Mouse (Mus musculus) heart, embryonic 12.5 days (tissue): ENCODE measurements at regions not wholly inside any gene's neighbourhood (a gene's known extent, or its start where the extent isn't known, plus 50 kb on each side); places are given as distances from the start of the nearest gene placed in this dataset.

Experiments used
- ATAC-seq: fragments of 200-750 bp; cut with Nextera tagmentation; 2 replicates; pipeline ENCODE4 v1.8.0; 2017; ENCODE audit warnings: moderate TSS enrichment, moderate library complexity; ENCODE audit not compliant: insufficient number of reproducible peaks, low FRiP score
- H3K27ac ChIP-seq: fragments of 300-500 bp; sonication (generic); 2 replicates; pipeline ENCODE4 v1.5.1; 2016; ENCODE audit warnings: mild to moderate bottlenecking, moderate library complexity; ENCODE audit not compliant: poor library complexity, severe bottlenecking
- H3K27me3 ChIP-seq: fragments of 300-500 bp; sonication (generic); replicated peaks from 2 replicates; pipeline ENCODE4 v1.6.1; 2016; ENCODE audit warnings: mild to moderate bottlenecking, moderate library complexity
- H3K36me3 ChIP-seq: fragments of 300-500 bp; sonication (generic); 2 replicates; pipeline ENCODE4 v1.6.1; 2016; ENCODE audit warnings: mild to moderate bottlenecking, moderate library complexity
- H3K4me1 ChIP-seq: fragments of 300-500 bp; sonication (generic); replicated peaks from 2 replicates; pipeline ENCODE4 v1.6.1; 2016; ENCODE audit warnings: mild to moderate bottlenecking
- H3K4me2 ChIP-seq: fragments of 300-500 bp; sonication (generic); 2 replicates; pipeline ENCODE4 v1.6.1; 2016; ENCODE audit warnings: mild to moderate bottlenecking, moderate library complexity
- H3K4me3 ChIP-seq: fragments of 300-500 bp; sonication (generic); 2 replicates; pipeline ENCODE4 v1.5.1; 2016; ENCODE audit warnings: mild to moderate bottlenecking
- H3K9ac ChIP-seq: fragments of 300-500 bp; sonication (generic); 2 replicates; pipeline ENCODE4 v1.6.1; 2016; ENCODE audit warnings: mild to moderate bottlenecking, moderate library complexity
- H3K9me3 ChIP-seq: fragments of 300-500 bp; sonication (generic); replicated peaks from 2 replicates; pipeline ENCODE4 v1.6.1; 2016; ENCODE audit warnings: mild to moderate bottlenecking, moderate library complexity
- WGBS: fragments of 180-500 bp; shearing (Covaris S2); methylation state at CpG from one replicate; pipeline ENCODE4 v1.1.7; 2016; 5-methylcytosine and 5-hydroxymethylcytosine counted together

DNA sequence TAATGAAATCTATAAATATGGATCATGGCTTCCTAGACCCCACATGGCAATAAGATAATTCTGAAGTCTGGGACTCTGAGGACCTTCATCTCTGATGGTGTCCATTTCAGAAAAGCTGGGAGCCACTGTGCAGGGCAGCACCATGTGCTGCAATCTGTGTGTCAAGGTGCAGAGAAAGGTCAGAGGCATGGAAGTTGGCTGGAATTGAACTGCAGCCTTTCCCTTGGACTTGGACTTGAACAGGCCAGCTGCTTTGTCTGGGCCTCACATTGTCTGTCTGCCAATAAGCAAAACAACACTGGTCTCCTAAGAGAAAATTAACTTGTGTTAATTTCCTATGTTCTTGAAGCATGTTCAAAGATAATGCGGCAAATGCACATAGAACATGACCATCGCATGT lies 681.0 kb downstream of the Cypt12 start:
- no peaks in the 10 kb centered on the region for H3K9me3 ChIP-seq
- 93% methylated on average over 2 of the region's 2 CpGs for WGBS
- H3K4me3 ChIP-seq = no peak overlapping the region
- no peak overlapping the region for H3K4me2 ChIP-seq
- H3K27ac ChIP-seq = no peak overlapping the region
- H3K36me3 ChIP-seq = no peaks in the 10 kb centered on the region
- H3K9ac ChIP-seq = no peak overlapping the region
- H3K4me1 ChIP-seq = peaks cover 2% of the 10 kb centered on the region
- no peaks in the 10 kb centered on the region for H3K27me3 ChIP-seq
- no peak for ATAC-seq

DNA sequence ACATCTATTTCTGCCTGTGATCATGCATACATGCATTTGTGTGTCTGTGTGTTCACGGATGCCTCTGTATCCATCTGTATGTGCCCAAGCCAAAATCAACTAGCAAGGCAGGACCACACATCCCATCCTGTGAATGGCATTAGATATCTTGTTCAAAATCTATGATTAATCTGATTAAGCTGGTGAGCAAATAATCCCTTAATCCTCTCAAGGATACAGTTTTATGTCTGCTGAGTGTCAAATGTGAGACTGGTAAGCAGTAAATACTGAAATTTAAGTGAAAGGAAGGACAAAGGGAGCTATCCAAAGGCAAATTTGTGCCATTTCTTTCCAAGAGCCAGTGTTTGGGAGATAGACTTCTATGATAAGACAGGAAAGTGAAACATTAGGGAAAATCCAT lies 683.4 kb downstream of the Cypt12 start:
- H3K36me3 ChIP-seq = no peaks in the 10 kb centered on the region
- H3K4me2 ChIP-seq = no peak overlapping the region
- H3K9me3 ChIP-seq = no peaks in the 10 kb centered on the region
- H3K27me3 ChIP-seq = no peaks in the 10 kb centered on the region
- H3K9ac ChIP-seq = no peak overlapping the region
- no peak overlapping the region for H3K27ac ChIP-seq
- no peak overlapping the region for H3K4me3 ChIP-seq
- 79% methylated on average over 1 of the region's 1 CpGs for WGBS
- ATAC-seq = no peak
- H3K4me1 ChIP-seq = no peaks in the 10 kb centered on the region

DNA sequence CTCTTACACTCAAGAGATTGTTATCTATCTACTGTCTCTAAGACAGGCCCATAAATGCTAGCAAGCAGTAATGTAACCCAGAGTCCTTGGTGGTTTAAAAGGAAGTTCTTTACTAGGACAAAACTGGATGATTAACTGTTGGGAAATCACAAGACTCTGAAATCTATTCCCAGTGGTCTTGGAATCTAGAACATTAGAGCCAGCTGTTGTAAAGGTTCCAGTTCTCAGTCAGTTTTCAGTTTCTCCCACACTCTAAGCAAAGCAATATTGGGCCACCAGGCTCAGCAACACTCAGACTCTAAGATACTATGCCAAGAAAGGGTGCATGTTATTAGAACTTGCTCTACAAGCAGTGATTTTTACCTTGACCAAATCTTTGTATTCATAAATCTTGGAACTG lies 686.6 kb downstream of the Cypt12 start:
- no peak overlapping the region for H3K27ac ChIP-seq
- H3K9ac ChIP-seq = no peak overlapping the region
- H3K27me3 ChIP-seq = no peaks in the 10 kb centered on the region
- no peak overlapping the region for H3K4me2 ChIP-seq
- ATAC-seq = no peak
- H3K9me3 ChIP-seq = no peaks in the 10 kb centered on the region
- no peak overlapping the region for H3K4me3 ChIP-seq
- H3K4me1 ChIP-seq = no peaks in the 10 kb centered on the region
- no peaks in the 10 kb centered on the region for H3K36me3 ChIP-seq

DNA sequence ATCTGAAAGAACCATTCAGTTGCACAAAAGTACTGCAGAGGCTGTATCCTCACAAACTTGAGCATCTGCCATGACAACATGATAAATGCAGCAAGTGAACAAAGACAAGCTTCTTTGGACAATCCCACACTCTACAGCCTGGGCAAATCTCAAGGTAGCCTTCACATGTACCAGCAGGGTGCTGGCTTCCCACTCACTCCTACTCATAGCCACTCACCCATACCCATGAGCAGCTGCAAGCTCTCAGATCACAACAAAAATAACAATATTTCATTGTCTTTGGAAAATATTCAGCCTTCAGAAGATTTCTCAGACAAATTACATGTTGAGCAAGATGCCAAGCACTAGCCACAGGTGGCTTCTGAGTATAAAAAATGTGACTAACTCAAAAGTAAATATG lies 689.3 kb downstream of the Cypt12 start:
- H3K4me1 ChIP-seq = no peaks in the 10 kb centered on the region
- no peak overlapping the region for H3K4me2 ChIP-seq
- no peak overlapping the region for H3K27ac ChIP-seq
- ATAC-seq = no peak
- H3K36me3 ChIP-seq = no peaks in the 10 kb centered on the region
- H3K9ac ChIP-seq = no peak overlapping the region
- H3K9me3 ChIP-seq = no peaks in the 10 kb centered on the region
- no peak overlapping the region for H3K4me3 ChIP-seq
- H3K27me3 ChIP-seq = no peaks in the 10 kb centered on the region

DNA sequence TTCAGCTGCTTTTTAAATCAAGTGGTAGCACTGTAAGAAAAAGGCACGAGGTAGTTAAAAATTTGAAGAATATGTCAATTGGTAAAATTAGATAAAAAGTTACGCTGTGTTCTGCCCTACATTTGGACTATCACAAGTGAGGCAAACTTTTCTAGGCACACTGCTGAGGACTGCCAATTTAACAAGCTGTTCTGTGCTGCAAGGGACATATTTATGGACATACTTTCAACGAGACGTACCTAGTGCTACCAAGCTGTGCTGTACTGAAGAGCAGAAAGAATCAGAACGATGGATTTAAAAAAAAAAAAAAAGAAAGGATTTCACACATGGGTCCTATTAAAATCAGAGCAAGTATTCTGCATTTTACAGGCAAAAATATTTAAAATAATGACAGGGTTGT lies 692.1 kb downstream of the Cypt12 start:
- Histone ChIP-seq H3K4me3 (no peak overlapping the region), H3K36me3 (no peaks in the 10 kb centered on the region), H3K4me2 (no peak overlapping the region), H3K27me3 (no peaks in the 10 kb centered on the region), H3K27ac (no peak overlapping the region), H3K4me1 (no peaks in the 10 kb centered on the region), H3K9me3 (no peaks in the 10 kb centered on the region), H3K9ac (no peak overlapping the region)
- WGBS = 83% methylated on average over 5 of the region's 5 CpGs
- ATAC-seq = no peak

DNA sequence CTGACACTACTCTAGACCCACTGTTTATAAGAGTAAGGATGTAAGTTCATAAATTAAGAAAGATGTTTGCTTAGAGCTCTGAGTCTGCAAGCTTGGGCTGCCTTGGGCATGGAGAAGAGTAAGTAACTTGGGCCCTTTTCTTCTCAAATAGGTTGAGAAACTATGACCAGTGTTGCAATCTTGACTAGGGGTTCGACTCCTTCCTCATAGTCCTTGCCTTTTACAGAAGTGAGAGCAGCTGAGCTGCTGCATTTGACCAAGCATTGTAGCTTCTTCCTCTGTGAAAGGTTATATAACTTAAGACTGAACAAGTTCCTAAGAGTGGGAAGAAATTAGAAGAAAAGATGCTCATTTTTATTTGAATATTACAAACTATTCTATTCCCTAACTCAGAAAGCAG lies 693.5 kb downstream of the Cypt12 start:
- Histone ChIP-seq H3K9ac (no peak overlapping the region), H3K4me3 (no peak overlapping the region), H3K36me3 (no peaks in the 10 kb centered on the region), H3K9me3 (no peaks in the 10 kb centered on the region), H3K27ac (no peak overlapping the region), H3K4me2 (no peak overlapping the region), H3K27me3 (no peaks in the 10 kb centered on the region), H3K4me1 (no peaks in the 10 kb centered on the region)
- ATAC-seq = no peak
- 67% methylated on average over 1 of the region's 1 CpGs for WGBS

DNA sequence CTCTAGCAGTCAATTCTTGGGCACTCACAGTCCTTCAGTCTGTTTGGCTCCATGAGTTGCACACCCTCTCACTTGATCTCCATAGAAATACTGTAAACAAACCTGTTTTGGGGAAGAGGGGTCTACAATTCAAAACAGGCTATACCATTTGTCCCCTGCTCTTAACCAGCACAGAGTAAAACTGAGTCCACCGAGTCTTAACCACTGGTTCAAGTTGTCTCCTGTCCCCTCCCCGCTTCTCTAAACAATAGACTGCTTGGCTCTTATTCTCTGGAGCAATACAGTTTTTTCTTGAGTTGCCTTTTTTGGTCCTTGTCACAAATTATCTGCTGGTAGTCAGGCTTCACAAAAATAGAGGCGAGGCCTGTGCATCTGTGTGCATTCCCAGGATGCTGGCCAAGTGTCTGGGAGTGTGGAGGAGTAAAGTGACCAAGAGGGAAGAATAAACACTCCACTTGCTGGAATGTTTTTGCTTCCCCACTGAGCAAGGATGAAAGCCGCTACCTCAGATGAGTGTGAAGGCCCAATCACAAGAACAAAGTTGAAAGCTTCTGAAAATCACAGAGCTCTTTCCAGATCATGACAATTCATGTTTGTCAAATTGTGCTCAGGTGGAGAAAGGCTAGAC lies 695.3 kb downstream of the Cypt12 start:
- Histone ChIP-seq H3K4me3 (no peak overlapping the region), H3K27ac (no peak overlapping the region), H3K4me2 (no peak overlapping the region), H3K9ac (no peak overlapping the region), H3K36me3 (no peaks in the 10 kb centered on the region), H3K4me1 (no peaks in the 10 kb centered on the region), H3K9me3 (no peaks in the 10 kb centered on the region), H3K27me3 (no peaks in the 10 kb centered on the region)
- WGBS = 66% methylated on average over 4 of the region's 4 CpGs
- ATAC-seq = no peak

DNA sequence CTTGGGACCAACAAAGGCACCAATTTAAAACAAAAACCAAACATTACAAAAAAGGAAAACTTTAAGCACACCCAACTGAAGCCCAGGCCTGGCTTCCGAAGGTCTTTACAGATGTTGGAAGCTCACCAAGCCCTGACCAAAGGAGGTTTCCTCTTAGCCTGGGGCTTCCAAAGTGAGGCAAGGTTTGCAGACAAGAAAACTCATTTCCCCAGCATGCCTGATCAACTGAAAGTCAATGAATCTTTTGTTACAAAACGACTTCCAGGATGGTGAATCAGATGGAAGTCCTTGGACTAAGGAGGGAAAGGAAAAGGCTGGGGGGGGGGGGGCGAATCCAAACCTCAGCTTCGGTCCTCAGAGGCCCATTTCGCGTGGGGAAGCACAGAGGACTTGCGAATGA lies 697.3 kb downstream of the Cypt12 start:
- ATAC-seq = no peak
- H3K4me1 ChIP-seq = no peaks in the 10 kb centered on the region
- H3K36me3 ChIP-seq = no peaks in the 10 kb centered on the region
- H3K9me3 ChIP-seq = no peaks in the 10 kb centered on the region
- 70% methylated on average over 7 of the region's 7 CpGs for WGBS
- no peak overlapping the region for H3K4me3 ChIP-seq
- H3K9ac ChIP-seq = no peak overlapping the region
- H3K27me3 ChIP-seq = no peaks in the 10 kb centered on the region
- no peak overlapping the region for H3K4me2 ChIP-seq
- H3K27ac ChIP-seq = no peak overlapping the region

DNA sequence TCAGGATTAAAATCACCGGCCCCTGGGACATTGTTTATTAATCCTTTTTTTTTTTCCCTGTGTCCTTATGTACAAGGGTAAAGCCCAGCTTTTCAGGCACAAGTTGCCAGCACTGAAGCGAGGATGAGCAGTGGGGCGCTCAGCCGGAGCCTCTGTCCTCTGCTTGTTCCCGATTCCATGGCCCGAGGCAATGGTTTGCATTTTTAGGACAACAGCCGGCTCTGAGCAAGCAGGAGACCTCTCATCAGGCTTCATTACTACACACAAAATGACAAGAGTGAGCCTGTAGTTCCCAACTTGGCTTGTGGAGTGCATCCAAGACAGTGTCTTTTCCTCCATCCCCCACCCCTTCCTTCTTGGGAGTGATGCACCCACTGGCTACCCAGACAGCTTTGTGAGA lies 697.7 kb downstream of the Cypt12 start:
- Histone ChIP-seq H3K9me3 (no peaks in the 10 kb centered on the region), H3K9ac (no peak overlapping the region), H3K4me1 (no peaks in the 10 kb centered on the region), H3K36me3 (no peaks in the 10 kb centered on the region), H3K27ac (no peak overlapping the region), H3K27me3 (no peaks in the 10 kb centered on the region), H3K4me2 (no peak overlapping the region), H3K4me3 (no peak overlapping the region)
- 77% methylated on average over 7 of the region's 7 CpGs for WGBS
- ATAC-seq = no peak

DNA sequence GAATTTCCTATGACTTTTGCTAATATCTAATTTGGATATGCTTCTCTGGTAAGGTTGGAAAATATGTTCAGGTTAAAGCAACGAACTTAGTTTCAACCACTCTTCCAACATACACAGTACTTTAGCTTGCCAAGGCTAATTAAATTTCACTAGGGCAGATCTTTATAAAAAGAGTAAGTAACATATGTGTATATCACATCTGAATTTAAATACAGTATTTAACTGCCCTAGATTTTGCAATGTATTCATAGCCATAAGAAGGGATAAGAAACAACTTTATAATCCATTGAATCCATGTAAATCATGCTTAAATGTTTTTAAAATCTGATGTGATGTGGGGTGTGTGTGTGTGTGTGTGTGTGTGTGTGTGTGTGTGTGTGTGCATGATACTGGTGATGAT lies 705.3 kb downstream of the Cypt12 start:
- Histone ChIP-seq H3K4me1 (no peaks in the 10 kb centered on the region), H3K27me3 (no peaks in the 10 kb centered on the region), H3K36me3 (no peaks in the 10 kb centered on the region), H3K9me3 (no peaks in the 10 kb centered on the region), H3K4me3 (no peak overlapping the region), H3K4me2 (no peak overlapping the region), H3K27ac (no peak overlapping the region), H3K9ac (no peak overlapping the region)
- no peak for ATAC-seq
- WGBS = 66% methylated on average over 1 of the region's 1 CpGs

DNA sequence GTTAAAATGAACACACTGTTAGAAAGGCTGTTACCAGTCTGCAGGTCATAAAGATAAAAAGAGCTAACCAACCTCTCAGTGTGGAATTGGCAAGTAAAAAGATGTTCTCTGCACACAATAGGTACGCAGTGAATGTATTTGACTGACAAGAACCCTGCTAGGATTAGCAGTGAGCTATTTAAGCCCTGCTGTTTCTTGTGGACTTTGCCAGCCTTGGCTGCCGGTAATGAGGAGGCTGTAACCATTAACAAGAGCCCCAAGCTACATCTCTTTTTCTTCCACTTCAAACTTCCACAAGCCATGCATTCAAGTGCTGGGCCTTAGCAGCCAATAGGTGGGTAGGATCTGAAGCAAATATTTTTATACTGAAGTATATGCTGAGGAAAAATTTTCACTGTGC lies 717.5 kb downstream of the Cypt12 start:
- H3K4me2 ChIP-seq = no peak overlapping the region
- no peaks in the 10 kb centered on the region for H3K9me3 ChIP-seq
- H3K9ac ChIP-seq = no peak overlapping the region
- no peak overlapping the region for H3K4me3 ChIP-seq
- 65% methylated on average over 2 of the region's 2 CpGs for WGBS
- H3K27me3 ChIP-seq = no peaks in the 10 kb centered on the region
- no peaks in the 10 kb centered on the region for H3K4me1 ChIP-seq
- no peaks in the 10 kb centered on the region for H3K36me3 ChIP-seq
- ATAC-seq = no peak
- H3K27ac ChIP-seq = no peak overlapping the region

DNA sequence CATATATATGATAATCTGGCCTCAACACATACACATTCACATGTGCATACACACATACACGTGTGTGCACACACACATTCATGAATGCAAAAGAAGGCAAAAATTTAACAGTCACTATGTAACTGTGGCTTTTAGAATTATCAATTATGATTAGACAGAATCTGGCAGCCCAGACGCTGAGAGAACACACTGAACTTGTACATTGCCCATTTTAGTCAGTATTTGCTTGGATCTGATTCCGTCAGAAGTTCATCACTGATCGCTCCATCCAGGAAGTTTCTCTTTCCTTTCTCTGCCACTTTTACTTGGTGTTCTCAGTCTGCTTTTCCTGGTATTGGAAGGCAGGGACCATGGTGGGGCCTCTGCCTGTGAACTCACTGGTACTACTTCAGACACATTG lies 719.5 kb downstream of the Cypt12 start:
- Histone ChIP-seq H3K4me3 (no peak overlapping the region), H3K4me1 (no peaks in the 10 kb centered on the region), H3K27ac (no peak overlapping the region), H3K9ac (no peak overlapping the region), H3K4me2 (no peak overlapping the region), H3K9me3 (no peaks in the 10 kb centered on the region), H3K36me3 (no peaks in the 10 kb centered on the region), H3K27me3 (no peaks in the 10 kb centered on the region)
- no peak for ATAC-seq
- WGBS = 76% methylated on average over 4 of the region's 4 CpGs
